Mouse (Mus musculus) cerebellum, adult 2 months (tissue): Measurements from ENCODE around the gene Ifitm10.

ENCODE experiments used
- CTCF ChIP-seq: fragments of 200-500 bp; IDR thresholded peaks from 2 replicates; pipeline ENCODE4 v1.5.1; 2011; ENCODE audit warnings: low read depth, mild to moderate bottlenecking, control low read depth, low read length, moderate library complexity, borderline replicate concordance; ENCODE audit not compliant: insufficient read depth
- POLR2A ChIP-seq: fragments of 200-500 bp; IDR thresholded peaks from 2 replicates; pipeline ENCODE4 v1.6.1; 2011; ENCODE audit warnings: low read length, control low read depth, borderline replicate concordance; ENCODE audit not compliant: insufficient read depth

GRCm38 (mm10) chr7:142295418-142295817, 78.1 kb downstream of the Ifitm10 start:
- TF ChIP-seq POLR2A, result no peak
- no peak for TF ChIP-seq CTCF
